Mouse (Mus musculus) spleen, embryonic (tissue): ENCODE results near the gene Slc7a8.
"Not testable (repeated sequence)": the region's sequence is repeated elsewhere in the genome, so short reads cannot be mapped to it uniquely, and the experiment has no call there.

Experiments
- CTCF ChIA-PET: fragments of 350-600 bp; sonication (Branson Sonifier 250); formaldehyde crosslinking; loops from one replicate; lab custom pipeline; 2022; lab: Charles Lee

The Slc7a8 gene

DNA sequence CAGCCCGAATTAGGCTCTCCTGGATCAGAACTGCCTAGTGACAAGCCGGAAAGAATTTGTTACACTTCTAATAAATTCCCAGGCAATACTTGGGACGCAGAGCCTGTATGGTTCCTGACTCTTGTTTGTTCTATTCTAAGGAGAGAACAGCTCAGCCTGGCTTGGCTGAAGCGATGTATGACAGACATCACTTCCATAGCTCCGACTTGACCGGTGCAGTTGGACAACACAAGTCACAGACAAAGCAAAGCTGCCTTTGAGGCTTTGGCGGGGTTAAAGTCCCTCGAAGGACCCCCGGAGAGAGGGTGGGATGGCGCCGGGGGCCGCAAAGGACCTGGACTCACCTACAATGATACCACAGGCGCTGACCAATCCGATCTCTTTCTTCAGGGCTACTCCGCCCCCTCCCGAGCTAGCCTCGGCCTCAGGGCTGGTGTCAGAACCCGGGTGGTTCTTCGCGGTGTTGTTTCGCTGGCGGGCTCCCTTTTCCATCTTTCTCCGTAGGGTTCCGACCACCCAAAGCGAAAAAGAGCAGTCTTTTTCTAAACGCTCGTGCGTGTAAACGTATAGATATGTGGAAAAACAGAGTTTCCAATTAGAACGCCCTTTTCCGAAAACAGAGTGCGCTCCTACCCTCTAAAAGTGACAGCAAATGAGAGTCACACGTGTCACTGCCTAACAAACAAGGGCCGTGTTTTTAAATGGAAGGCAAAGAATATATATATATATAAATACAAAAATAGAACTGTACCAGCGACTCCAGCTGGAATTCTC, 723 bp downstream of the Slc7a8 start:
- CTCF ChIA-PET: no interaction called here

DNA sequence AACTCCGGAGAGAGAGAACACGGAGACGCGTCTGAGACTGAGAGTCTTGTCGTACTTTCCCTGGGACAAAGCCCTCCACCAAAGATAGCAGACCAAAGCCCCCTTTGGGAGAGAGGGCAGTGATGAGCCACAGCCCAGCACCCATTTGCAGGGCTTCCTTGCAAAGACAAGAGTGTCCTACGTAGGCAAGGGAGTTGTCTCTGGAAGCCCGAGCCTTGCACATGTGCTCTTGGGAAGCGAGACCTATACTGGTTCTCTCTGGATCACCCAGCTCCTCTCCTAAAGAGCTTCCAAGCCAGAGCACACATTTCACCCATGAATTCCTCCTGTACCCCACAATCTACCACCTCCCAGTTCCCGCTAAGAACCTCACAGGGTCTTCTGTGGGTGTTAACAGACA, 1.7 kb downstream of the Slc7a8 start:
- CTCF ChIA-PET: no interaction called here

DNA sequence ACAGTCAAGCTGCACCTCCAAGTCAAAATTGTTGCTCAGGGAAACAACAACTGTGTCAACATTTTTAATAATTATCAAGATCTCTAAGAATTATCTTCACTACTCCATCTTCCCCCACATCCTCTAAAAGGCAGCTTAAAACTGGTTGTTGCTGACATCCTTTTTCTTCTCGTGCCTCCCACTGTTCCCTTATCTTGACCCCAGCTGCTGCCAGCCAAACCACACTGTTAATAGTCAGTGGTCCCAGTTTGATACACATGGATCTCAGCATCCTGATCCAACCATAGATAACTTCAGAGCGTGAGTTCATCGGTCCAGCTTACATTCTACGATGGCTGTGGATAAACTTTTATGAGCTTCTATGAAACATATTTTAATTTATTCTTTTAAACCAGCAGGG, 3.9 kb downstream of the Slc7a8 start:
- CTCF ChIA-PET: no interaction called here

DNA sequence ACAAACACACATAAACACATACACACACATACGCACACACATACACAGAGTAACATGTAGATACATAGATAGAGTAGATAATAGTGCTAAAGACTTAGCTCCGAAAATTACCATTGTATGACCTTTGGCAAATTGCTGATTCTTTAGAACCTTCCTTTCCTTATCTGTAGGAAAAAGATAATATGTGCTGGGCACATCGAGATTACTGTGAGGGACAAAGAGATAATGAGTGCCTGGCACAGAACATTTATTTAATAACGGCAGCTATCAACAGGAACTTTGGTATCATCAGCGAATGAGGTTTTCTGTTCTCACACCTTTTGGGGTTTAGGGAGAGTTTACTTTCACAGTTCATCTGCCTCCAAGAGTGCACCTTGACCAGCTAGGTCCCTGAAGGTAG, 5.0 kb downstream of the Slc7a8 start:
- CTCF ChIA-PET: no interaction called here

DNA sequence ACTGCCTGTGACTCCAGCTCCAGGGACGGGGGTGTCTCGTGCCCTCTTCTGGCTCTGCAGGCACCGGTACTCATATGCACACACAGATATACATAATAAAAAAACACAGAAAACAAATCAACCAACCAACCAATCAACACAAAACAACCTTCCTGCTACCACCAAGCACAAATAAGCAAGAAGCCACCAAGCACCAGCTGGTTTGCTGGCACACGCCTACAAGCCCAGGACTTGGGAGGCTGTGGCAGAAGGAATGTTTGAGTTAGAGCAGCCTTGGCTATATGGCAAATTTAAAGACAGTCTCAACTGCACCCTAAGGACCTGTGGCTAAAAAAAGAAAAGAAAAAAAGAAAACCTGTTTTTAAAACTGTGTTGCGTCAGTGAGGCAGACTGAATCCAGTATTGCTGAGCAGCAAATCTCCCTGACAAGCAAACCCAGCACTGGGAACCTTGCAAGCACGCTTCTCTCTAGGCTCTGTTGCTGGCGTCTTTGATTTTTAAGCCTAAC, 6.2 kb downstream of the Slc7a8 start:
- CTCF ChIA-PET: no interaction called here

DNA sequence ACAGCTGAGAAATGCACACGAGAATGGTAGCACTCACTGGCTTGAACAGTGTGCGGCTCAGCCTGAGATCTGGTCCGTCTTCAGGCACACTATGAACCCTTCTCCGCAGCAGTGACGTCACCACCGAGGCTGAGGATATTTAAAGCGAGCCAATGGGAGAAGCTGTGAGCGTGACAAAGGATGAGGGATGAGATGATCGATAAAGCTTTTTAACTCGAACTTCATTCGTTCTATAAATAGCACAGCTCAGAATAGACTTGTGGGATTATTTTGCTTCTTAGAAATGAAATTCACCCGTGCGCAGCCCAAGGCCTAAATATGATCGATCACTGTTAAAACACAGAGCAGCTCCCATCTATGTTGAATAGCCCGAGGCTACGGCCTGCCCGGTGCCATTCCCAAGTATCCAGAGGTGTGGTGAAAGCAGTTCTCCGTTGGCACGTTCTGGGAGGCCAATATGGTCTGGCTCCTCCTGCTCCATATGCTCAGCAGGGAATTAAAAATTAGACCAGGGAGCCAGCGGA, 9.4 kb downstream of the Slc7a8 start:
- CTCF ChIA-PET: no interaction called here

DNA sequence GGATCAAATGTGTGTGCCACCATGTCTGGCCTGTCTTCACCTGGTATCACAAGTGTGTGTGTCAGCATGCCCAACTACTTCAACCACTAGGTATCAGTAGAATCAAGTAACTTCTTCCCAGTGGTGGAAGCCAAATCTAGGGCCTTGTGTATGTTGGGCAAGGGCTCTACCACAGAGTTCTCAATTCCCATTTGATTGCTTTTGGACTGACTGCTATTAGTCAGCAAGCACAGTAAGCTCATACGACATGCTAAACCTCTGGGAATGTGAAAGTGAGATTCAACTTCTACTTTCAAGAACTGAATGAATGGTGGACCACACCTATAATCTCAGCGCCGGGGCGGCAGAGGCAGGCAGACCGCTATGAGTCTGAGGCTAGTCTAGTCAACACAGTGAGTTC, 11.4 kb downstream of the Slc7a8 start:
- CTCF ChIA-PET: no interaction called here

DNA sequence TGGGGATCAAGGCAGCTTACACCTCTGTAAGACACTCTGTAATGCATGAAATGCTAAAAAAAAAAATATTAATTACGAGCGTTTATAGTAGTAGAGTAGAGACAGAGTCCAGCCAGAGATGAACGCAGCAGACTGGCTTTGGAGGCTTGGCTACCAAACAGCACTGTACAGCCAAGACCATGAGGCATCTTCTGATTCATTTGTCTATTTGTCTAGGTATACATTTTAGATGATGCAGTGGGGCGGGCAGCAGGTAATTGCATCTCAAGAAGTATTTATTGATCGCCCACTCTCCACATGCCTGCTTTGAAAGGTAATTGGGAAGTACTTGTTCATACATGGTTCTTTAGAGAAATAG, 12.7 kb downstream of the Slc7a8 start:
- CTCF ChIA-PET: no interaction called here

DNA sequence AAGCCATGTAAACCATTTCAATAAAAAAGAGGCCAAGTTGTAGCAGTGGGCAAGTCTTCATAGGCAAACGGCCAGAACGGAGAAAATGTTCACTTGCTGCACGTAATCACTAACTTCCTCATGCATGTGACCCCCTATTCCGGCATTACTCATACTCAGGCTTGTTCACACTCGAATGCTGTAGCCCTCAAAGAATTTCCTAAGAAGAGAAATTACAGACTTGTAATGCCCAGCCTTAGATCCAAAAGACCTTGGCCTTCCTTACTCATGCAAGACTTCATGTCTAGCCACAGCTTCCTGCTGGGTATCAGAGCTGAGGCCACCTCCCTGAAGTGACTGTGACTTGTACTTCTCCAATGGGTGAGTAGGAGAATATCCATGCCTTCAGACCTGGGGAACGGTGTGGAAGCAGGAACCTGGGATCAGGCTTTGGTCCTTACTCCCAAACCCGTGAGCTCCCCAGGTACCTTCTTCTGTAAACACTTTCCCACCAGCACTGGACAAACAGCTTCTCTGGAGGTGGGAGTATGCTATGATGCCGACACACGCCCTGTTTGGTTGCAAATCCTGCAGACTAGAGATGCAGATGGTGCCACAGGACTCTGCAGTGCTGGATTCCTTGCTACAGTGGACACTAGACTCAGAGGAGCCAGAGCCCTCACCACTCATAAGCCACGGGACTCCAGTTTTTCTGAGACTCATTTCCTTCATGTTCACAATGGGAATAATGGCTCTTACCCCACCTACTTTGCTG, 13.3 kb downstream of the Slc7a8 start:
- CTCF ChIA-PET: no interaction called here

DNA sequence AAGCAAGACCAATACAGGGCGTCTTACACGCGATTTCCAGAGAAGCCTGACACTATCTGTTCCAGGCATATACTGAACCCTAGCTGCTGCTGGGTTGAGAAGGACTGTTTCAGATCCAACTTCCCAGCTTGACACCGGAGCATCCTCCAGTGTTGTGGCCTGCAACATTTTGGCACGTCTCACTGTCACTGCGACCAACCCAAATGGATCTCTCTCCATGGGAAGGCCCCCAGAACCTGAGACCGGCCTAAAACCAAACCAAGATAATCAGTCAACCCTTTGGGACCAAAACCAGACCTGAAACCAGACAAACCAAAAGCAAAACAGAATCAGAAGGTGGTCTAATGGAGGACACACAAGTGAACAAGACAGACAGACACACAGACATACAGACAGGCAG, 14.8 kb downstream of the Slc7a8 start:
- CTCF ChIA-PET: not testable (repeated sequence)

DNA sequence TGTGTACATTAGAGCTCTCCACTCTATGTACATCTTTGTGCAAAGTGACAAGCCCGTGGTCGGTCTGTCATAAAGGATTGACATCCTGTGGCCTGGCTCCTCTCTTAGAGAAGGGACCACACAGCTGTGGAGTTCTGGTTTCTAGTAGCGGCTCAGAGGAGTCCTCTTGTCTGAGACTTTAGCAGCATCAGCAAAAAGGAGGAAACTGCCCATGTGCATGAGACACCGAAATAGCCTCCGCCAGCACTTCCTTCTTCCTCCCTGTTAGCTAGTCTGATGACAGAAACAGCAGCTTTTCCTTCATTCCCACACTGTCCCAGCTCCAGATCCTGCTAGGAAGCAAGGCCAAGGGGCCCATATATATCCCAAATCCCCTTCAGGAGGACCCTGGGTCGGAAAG, 25.4 kb downstream of the Slc7a8 start:
- CTCF ChIA-PET: no interaction called here

DNA sequence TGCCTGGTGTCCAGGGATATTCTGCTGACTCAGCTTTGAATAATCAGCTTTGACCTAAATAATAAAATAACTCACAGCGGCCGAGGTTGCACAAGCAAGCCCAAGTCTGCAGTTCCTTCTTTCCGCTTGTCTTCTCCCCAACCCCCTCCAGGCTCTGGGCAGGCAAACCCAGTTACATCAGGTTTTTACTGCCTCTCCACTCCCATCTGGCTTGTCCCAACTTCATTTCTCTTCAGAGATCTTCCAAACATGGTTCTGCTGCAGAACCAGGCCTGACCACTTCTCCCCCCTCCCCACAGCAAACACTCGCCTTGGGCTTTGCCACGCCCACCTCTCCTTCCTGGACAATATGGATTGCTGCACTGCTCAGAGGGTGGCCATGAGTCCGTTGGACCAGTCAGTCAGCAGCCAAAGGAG, 27.1 kb downstream of the Slc7a8 start:
- CTCF ChIA-PET: no interaction called here

DNA sequence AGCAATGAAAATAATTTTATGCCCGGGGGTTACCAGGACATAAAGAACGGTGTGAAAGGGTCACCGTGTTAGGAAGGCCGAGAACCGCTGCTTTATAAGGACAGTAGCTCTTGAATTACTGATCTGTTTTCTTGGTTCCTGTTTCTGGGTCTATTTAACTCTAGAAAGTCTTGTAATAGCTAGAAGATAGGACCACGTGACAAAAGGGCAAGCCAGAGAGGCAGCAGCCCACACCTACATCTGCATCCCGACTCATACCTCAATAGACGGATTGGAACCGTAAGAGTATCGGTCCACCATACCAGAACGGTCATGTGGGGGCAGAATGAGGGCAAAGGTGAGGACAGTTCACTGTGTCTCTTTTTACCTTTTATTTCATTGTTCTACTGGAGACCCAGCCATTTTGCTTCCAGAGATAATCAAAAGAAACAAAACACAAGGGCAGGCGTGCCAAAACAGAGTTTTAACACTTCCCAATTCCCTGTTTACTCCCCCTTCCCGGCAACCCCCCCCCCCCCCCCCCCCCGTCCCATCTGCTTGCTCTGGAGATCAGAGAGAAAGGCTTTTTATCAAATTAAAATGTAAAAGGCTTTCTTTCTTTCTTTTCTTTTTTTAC, 27.7 kb downstream of the Slc7a8 start:
- CTCF ChIA-PET: no interaction called here

DNA sequence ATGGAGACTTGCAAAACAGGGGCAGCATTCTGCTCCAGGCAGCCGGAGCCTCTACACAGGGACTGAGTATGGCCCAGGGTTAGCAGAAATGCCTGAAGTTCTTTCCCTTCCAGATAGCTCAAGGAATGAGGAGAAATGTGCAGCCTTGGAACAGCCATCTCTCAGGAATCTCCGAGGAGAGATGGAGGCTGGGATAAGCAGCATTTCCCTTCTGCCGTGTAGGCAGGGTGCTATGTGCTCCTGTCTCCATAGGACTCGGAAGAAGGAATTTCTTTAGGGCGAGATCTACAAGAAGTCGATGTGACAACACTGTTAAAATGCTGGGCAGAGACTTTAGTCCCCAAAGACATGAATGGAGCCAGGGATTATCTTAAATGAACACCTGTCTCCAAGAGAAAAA, 28.8 kb downstream of the Slc7a8 start:
- CTCF ChIA-PET: no interaction called here

DNA sequence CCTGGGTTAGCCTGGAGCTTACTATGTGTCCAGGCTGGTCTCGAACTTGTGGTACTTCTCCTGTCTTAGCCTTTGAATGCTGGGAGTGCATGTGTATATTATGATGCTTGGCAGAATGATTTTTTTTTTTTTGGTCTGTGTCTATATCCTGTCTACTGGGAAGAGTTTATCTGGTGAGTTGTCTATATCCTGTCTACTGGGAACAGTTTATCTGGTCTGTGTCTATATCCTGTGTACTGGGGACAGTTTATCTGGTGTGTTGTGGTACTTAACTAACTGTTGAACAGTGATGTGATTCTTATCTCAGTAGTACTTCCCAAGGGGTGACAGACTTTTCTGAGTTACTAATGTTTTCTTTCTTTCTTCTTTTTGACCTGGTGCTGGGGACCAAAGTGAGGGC, 30.0 kb downstream of the Slc7a8 start:
- CTCF ChIA-PET: no interaction called here

DNA sequence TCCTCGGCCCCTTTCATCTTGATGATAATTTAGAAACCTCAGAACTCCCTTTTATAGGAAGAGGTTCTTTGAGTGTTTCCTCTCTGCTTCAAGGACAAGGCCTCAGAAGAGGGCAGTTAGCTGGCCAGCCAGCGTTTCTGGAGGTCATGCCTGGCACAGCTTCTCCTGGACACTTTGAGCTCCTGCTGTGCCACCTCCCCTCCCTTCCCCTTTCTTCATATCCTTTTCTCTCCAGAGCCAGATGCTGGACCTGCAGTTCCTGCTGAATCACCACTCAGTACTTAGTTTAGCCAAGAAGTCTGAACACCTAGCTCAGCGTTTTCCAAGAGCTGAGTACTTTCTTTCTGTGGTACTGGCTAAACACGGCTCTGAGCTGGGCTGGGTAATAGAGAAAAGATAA, 32.5 kb downstream of the Slc7a8 start:
- CTCF ChIA-PET: interaction anchor here (0.6 kb wide), 1 partner anchor 99 kb away, joined by 3 read pairs; no protein-coding TSS in a partner anchor

DNA sequence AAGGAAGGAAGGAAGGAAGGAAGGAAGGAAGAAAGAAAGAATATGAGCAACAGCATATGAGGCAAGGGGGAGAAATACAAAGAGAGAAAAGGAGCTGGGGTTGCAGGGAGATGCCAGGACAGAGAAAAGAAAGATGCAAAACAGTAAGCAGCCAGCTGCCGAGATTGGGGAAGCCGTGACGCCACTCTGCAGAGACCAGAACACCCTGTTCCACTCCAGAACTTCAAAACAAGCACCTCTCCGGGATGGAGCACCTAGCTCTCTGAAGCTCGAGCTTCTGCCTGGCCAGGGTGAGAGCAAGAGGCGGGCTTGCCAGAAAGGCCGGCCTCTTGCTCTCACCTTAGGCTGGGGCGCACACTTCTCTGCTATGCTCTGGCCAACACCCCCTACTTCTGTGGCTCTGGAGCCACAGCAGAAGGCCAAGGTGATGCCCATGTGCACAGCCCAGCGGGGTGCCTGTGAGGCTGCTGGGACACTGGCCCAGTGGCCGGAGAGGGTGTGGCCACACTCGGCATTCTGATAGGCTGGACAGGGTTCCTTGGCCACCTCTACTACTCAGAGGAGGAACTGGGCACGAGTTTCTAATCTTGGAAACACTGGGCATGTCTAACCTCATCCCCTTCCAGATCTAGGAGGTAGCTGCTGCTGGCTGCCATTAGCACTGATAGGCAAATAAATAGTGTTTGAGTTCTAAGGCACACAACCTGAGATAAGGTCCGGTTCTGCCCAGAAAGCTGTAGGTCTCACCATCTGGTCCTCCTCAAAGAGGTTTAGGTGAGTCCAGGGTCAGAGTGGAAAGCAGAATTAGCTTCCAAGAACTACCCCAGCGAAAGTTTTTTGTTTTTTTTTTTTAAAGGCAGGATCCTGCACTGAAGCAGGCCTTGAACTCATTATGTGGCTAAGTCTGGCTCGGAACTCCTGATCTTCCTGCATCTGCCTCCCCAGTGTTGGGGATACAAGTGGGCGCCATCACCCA, 33.5 kb downstream of the Slc7a8 start:
- CTCF ChIA-PET: no interaction called here

DNA sequence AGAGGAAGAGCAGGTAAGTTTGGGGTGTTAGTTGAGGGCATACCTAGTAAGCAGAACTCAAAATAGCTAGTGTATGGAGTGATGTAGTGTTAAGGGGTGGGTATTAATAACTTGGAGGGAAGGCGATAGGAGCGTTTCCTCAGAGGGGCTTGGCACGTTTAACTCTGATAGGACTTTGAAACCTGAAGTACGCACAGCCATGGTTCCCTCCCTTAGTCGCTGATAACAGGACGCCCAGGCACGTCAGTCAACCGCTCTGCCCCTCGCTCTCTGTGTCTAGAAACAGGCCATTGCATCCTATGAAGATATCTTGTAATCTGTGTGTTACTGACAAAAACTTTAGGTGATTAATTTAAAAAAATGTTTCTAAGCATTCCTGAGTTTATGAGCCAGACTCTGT, 35.7 kb downstream of the Slc7a8 start:
- CTCF ChIA-PET: interaction anchor here (0.6 kb wide), 1 partner anchor 124 kb away, joined by 3 read pairs; no protein-coding TSS in a partner anchor

DNA sequence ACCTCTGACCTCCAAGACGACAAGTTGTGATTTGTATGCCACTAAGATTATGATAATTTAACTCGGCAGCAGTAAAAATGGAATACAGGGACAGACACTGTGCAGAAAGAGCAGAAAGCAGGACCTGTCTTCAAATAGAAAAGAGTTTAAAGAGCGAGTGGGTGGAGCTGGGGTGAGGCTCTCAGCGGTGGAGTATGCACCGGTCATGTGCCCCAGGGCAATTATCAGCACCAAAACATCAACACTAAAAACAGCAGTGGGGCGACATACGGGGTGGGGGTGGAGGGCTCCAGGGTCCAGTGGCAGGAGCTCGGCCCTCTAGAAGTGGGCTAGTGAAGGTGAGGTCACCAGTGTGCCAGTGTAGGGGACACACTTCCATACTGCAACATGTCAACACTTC, 37.3 kb downstream of the Slc7a8 start:
- CTCF ChIA-PET: no interaction called here

DNA sequence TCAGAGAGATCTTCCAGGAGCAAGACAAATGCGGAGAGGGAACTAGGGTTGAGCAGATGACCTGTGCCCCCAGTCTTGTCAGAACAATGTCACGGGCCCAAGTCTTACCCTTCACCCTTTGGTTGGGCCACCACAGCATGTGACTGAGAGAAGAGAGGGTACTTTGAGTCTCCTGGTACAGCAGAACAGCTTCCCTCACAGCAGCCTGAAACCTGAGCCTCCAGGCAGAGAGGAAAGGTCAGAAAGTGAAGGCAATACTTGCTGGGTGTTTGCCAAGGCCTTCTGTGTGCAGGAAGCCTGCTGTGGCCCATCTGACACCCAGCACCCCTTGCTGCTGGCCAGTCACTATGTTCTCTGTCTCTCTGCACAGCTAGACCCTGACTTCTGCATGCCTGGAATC, 39.4 kb downstream of the Slc7a8 start:
- CTCF ChIA-PET: no interaction called here

DNA sequence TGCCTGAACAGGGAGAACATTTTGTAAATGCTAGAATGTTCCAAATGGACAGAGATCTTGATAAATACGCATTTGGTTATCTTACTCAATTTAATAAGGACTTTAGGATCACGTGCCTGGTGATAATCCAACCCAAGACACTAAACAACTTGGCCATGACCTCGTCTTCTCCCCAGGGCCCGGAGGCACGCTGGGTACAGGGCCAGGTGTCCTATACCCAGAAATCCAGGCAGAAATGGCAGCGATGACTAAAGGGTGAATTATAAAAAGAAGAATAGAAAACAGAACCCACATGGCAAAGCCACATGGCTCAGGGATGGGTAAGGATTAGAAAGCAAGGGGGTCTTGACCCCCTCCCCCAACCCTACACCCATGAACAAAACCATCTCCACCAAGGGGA, 40.0 kb downstream of the Slc7a8 start:
- CTCF ChIA-PET: no interaction called here
